Mouse (Mus musculus): ENCODE measurements at regions not wholly inside any gene's neighbourhood (a gene's known extent, or its start where the extent isn't known, plus 50 kb on each side); places are given as distances from the start of the nearest gene placed in this dataset.

- no peaks in the 10 kb centered on the region for H3K27me3 ChIP-seq
- no peaks in the 10 kb centered on the region for H3K9me3 ChIP-seq (replicated peaks)
- H3K36me3 ChIP-seq = no peaks in the 10 kb centered on the region
- ATAC-seq (ENCODE audit: low read depth) (no peak), DNase-seq (no peak)
- no peak overlapping the region for H3K4me3 ChIP-seq (replicated peaks)
- H3K9ac ChIP-seq = no peak overlapping the region
- no peaks in the 10 kb centered on the region for H3K4me1 ChIP-seq (replicated peaks)
- no peak overlapping the region for H3K27ac ChIP-seq
- WGBS (ENCODE audit: insufficient replicate concordance) = 44% methylated on average over 15 of the region's 15 CpGs
- H3K4me2 ChIP-seq = no peak overlapping the region
Observed at GRCm38 (mm10) chr3:9159073-9159472, 450.8 kb downstream of the Zfp704 start.

- ATAC-seq (ENCODE audit: low read depth) (no peak), DNase-seq (no peak)
- no peak overlapping the region for H3K4me3 ChIP-seq (replicated peaks)
- WGBS (ENCODE audit: insufficient replicate concordance) = 65% methylated on average over 7 of the region's 7 CpGs
- no peaks in the 10 kb centered on the region for H3K27me3 ChIP-seq
- H3K4me1 ChIP-seq (replicated peaks) = no peaks in the 10 kb centered on the region
- H3K27ac ChIP-seq = no peak overlapping the region
- no peak overlapping the region for H3K4me2 ChIP-seq
- no peaks in the 10 kb centered on the region for H3K9me3 ChIP-seq (replicated peaks)
- H3K36me3 ChIP-seq = no peaks in the 10 kb centered on the region
- no peak overlapping the region for H3K9ac ChIP-seq
Observed at GRCm38 (mm10) chr3:9154172-9154571, 455.7 kb downstream of the Zfp704 start.

- H3K4me1 ChIP-seq (replicated peaks) = no peaks in the 10 kb centered on the region
- no peaks in the 10 kb centered on the region for H3K27me3 ChIP-seq
- no peak overlapping the region for H3K4me2 ChIP-seq
- H3K4me3 ChIP-seq (replicated peaks) = no peak overlapping the region
- no peaks in the 10 kb centered on the region for H3K9me3 ChIP-seq (replicated peaks)
- no peak overlapping the region for H3K27ac ChIP-seq
- H3K9ac ChIP-seq = no peak overlapping the region
- 40% methylated on average over 5 of the region's 5 CpGs for WGBS (ENCODE audit: insufficient replicate concordance)
- H3K36me3 ChIP-seq = no peaks in the 10 kb centered on the region
- ATAC-seq (ENCODE audit: low read depth) = no peak
- no peak for DNase-seq
Observed at GRCm38 (mm10) chr3:9153690-9154089, 456.2 kb downstream of the Zfp704 start.

- no peak overlapping the region for H3K27ac ChIP-seq
- H3K36me3 ChIP-seq = no peaks in the 10 kb centered on the region
- H3K9ac ChIP-seq = no peak overlapping the region
- DNase-seq (no peak), ATAC-seq (ENCODE audit: low read depth) (no peak)
- H3K9me3 ChIP-seq (replicated peaks) = no peaks in the 10 kb centered on the region
- WGBS (ENCODE audit: insufficient replicate concordance) = 22% methylated on average over 1 of the region's 1 CpGs
- H3K4me2 ChIP-seq = no peak overlapping the region
- H3K4me1 ChIP-seq (replicated peaks) = no peaks in the 10 kb centered on the region
- H3K27me3 ChIP-seq = no peaks in the 10 kb centered on the region
- no peak overlapping the region for H3K4me3 ChIP-seq (replicated peaks)
Observed at GRCm38 (mm10) chr3:9152256-9152655, 457.6 kb downstream of the Zfp704 start.

GRCm38 (mm10) chr3:9151590-9151989 is 458.3 kb downstream of the Zfp704 start:
- Histone ChIP-seq H3K27ac (no peak overlapping the region), H3K27me3 (no peaks in the 10 kb centered on the region), H3K9me3 (replicated peaks) (no peaks in the 10 kb centered on the region), H3K9ac (no peak overlapping the region), H3K4me1 (replicated peaks) (no peaks in the 10 kb centered on the region), H3K4me3 (replicated peaks) (no peak overlapping the region), H3K36me3 (no peaks in the 10 kb centered on the region), H3K4me2 (no peak overlapping the region)
- no peak for DNase-seq
- WGBS (ENCODE audit: insufficient replicate concordance) = 32% methylated on average over 2 of the region's 2 CpGs
- ATAC-seq (ENCODE audit: low read depth) = no peak

GRCm38 (mm10) chr3:9148605-9149004 is 461.3 kb downstream of the Zfp704 start:
- 18% methylated on average over 5 of the region's 5 CpGs for WGBS (ENCODE audit: insufficient replicate concordance)
- Histone ChIP-seq H3K36me3 (no peaks in the 10 kb centered on the region), H3K4me1 (replicated peaks) (no peaks in the 10 kb centered on the region), H3K4me2 (no peak overlapping the region), H3K27me3 (no peaks in the 10 kb centered on the region), H3K9me3 (replicated peaks) (no peaks in the 10 kb centered on the region), H3K27ac (no peak overlapping the region), H3K9ac (no peak overlapping the region), H3K4me3 (replicated peaks) (no peak overlapping the region)
- DNase-seq (no peak), ATAC-seq (ENCODE audit: low read depth) (no peak)

- DNase-seq = no peak
- no peak overlapping the region for H3K27ac ChIP-seq
- no peak overlapping the region for H3K4me2 ChIP-seq
- no peaks in the 10 kb centered on the region for H3K27me3 ChIP-seq
- no peak overlapping the region for H3K4me3 ChIP-seq (replicated peaks)
- no peaks in the 10 kb centered on the region for H3K36me3 ChIP-seq
- no peak overlapping the region for H3K9ac ChIP-seq
- no peaks in the 10 kb centered on the region for H3K9me3 ChIP-seq (replicated peaks)
- ATAC-seq (ENCODE audit: low read depth) = no peak
- no peaks in the 10 kb centered on the region for H3K4me1 ChIP-seq (replicated peaks)
- WGBS (ENCODE audit: insufficient replicate concordance) = 60% methylated on average over 6 of the region's 6 CpGs
Observed at GRCm38 (mm10) chr3:9146481-9146880, 463.4 kb downstream of the Zfp704 start.

GRCm38 (mm10) chr3:9145612-9146011 is 464.3 kb downstream of the Zfp704 start:
- Histone ChIP-seq H3K27me3 (no peaks in the 10 kb centered on the region), H3K9ac (no peak overlapping the region), H3K9me3 (replicated peaks) (no peaks in the 10 kb centered on the region), H3K27ac (no peak overlapping the region), H3K4me1 (replicated peaks) (no peaks in the 10 kb centered on the region), H3K4me2 (no peak overlapping the region), H3K4me3 (replicated peaks) (no peak overlapping the region), H3K36me3 (no peaks in the 10 kb centered on the region)
- ATAC-seq (ENCODE audit: low read depth) (no peak), DNase-seq (no peak)
- 63% methylated on average over 7 of the region's 7 CpGs for WGBS (ENCODE audit: insufficient replicate concordance)

- ATAC-seq (ENCODE audit: low read depth) = no peak
- Histone ChIP-seq H3K4me3 (replicated peaks) (no peak overlapping the region), H3K9me3 (replicated peaks) (no peaks in the 10 kb centered on the region), H3K9ac (no peak overlapping the region), H3K4me1 (replicated peaks) (no peaks in the 10 kb centered on the region), H3K27me3 (no peaks in the 10 kb centered on the region), H3K4me2 (no peak overlapping the region), H3K27ac (no peak overlapping the region), H3K36me3 (no peaks in the 10 kb centered on the region)
- WGBS (ENCODE audit: insufficient replicate concordance) = 58% methylated on average over 5 of the region's 5 CpGs
- no peak for DNase-seq
Observed at GRCm38 (mm10) chr3:9141836-9142235, 468.0 kb downstream of the Zfp704 start.

GRCm38 (mm10) chr3:9137131-9137874 is 472.6 kb downstream of the Zfp704 start:
- WGBS (ENCODE audit: insufficient replicate concordance) = 76% methylated on average over 22 of the region's 22 CpGs
- Histone ChIP-seq H3K4me3 (replicated peaks) (no peak overlapping the region), H3K27me3 (no peaks in the 10 kb centered on the region), H3K27ac (no peak overlapping the region), H3K4me2 (no peak overlapping the region), H3K36me3 (no peaks in the 10 kb centered on the region), H3K9ac (no peak overlapping the region), H3K4me1 (replicated peaks) (no peaks in the 10 kb centered on the region), H3K9me3 (replicated peaks) (no peaks in the 10 kb centered on the region)
- ATAC-seq (ENCODE audit: low read depth) (no peak), DNase-seq (no peak)

- H3K9me3 ChIP-seq (replicated peaks) = no peaks in the 10 kb centered on the region
- WGBS (ENCODE audit: insufficient replicate concordance) = 64% methylated on average over 12 of the region's 12 CpGs
- ATAC-seq (ENCODE audit: low read depth) (no peak), DNase-seq (no peak)
- H3K4me2 ChIP-seq = no peak overlapping the region
- no peak overlapping the region for H3K4me3 ChIP-seq (replicated peaks)
- H3K27ac ChIP-seq = no peak overlapping the region
- H3K4me1 ChIP-seq (replicated peaks) = no peaks in the 10 kb centered on the region
- no peak overlapping the region for H3K9ac ChIP-seq
- H3K36me3 ChIP-seq = no peaks in the 10 kb centered on the region
- no peaks in the 10 kb centered on the region for H3K27me3 ChIP-seq
Observed at GRCm38 (mm10) chr3:9133991-9134390, 475.9 kb downstream of the Zfp704 start.

- ATAC-seq (ENCODE audit: low read depth) = no peak
- H3K9me3 ChIP-seq (replicated peaks) = no peaks in the 10 kb centered on the region
- DNase-seq = no peak
- no peak overlapping the region for H3K4me3 ChIP-seq (replicated peaks)
- no peak overlapping the region for H3K4me2 ChIP-seq
- WGBS (ENCODE audit: insufficient replicate concordance) = 53% methylated on average over 12 of the region's 12 CpGs
- no peaks in the 10 kb centered on the region for H3K27me3 ChIP-seq
- H3K27ac ChIP-seq = no peak overlapping the region
- no peaks in the 10 kb centered on the region for H3K4me1 ChIP-seq (replicated peaks)
- H3K9ac ChIP-seq = no peak overlapping the region
- H3K36me3 ChIP-seq = no peaks in the 10 kb centered on the region
Observed at GRCm38 (mm10) chr3:9132104-9132751, 477.7 kb downstream of the Zfp704 start.

Measured in liver, embryonic 13.5 days (tissue).